Mouse (Mus musculus): Measurements from ENCODE around the gene Med27.

Med27 gene

GRCm38 (mm10) chr2:29346629-29347271 is at the start of gene Med27:
Gene Med27, plus strand, starts transcription at chr2:29346819.
- peak; percentile 98 for DNase-seq (ENCODE audit: low spot score)

GRCm38 (mm10) chr2:29309966-29310365 is 36.7 kb upstream of the Med27 start:
- DNase-seq (ENCODE audit: low spot score) = peak; percentile 62

- DNase-seq (ENCODE audit: low spot score) = no peak
These were observed 34.6 kb upstream of the Med27 start for GRCm38 (mm10) chr2:29312058-29312457.

DNA sequence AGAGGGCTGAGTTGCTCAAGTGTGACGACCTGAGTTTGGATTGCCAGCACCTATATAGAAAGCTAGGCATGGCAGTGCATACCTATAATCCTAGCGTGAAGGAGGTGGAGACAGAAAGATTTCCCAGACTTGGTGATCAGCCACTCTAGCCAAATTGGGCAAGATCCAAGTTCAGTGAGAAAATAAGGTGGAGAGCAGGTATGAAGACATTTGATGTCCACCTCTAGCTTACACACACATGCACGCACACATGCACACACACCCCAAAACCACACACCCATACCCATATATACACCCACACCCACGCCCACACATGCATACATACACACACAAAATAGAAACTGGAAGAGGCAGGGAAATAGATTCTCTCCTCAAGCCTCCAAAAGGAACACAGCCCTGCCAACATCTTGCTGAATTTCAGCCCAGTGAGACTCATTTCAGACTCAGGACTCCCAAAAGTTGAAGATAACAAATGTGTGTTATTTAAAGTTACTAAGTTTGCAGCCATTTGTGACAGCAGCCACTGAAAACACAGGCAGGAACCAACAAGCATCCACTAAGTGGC is 28.6 kb upstream of the Med27 start:
- no peak for DNase-seq (ENCODE audit: low spot score)

DNA sequence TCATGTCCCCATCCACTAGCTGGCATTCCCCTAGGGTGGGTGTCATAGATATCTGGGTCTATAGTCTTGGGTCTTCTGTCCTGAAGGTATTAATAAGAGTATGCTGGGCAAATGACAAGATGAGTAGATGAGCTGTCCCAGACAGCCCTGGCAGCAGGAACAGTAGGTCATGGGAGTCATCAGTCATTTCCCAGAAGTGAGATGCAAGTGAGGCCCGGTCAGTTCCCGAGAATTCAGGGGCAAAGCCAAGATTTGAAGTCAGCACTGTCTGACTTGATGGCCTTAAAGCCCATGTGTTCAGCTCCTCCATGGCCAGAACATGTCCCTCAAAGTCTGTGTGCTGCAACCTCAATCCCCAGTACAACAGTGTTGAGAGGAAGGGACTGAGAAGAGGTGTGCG is 28.0 kb upstream of the Med27 start:
- no peak for DNase-seq (ENCODE audit: low spot score)

DNA sequence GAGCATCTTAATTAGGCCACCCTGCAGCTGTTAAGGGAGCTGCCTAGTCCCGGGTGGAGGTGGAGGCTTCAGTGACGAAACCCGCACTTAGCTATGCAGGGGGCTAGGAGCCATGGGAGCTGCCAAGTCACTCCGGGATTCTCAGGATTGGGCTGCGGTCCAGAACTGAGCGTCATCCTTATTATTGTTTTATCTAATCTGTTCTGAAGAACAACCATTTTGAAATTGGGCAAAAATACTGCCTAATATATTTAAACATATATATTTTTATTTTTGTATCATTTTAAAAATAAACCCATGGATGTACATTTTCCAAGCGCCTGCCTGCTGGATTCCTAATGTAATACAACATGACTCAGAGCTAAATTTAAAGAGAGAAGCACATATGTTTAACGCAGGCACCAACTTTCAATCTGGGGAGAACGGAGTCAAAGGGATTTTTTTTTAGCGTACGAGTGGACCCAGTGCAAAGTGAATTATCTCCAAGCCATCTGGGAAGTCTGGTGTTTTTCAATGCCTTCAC is 26.3 kb upstream of the Med27 start:
- no peak for DNase-seq (ENCODE audit: low spot score)

DNA sequence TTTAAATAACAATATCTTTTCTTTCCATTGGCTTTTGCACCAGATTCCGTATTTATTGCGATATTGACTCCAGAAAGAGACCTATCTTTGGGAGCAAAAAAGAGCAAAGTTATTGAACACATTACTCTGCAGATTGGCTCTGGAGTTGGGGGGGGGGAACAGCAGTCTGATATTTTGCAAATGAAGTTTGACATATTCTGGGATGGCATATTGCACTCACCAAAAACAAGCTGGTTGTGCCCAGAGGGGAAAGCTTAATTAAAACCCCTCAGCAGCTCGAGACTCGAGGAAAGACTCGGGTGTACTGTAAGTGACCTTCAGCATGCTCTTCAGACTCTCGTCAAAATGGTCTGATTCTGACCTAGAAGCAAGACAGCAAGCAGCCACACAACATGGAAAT is 25.8 kb upstream of the Med27 start:
- no peak for DNase-seq (ENCODE audit: low spot score)

- no peak for DNase-seq (ENCODE audit: low spot score)
These were observed 22.2 kb upstream of the Med27 start for GRCm38 (mm10) chr2:29324456-29324855.

DNA sequence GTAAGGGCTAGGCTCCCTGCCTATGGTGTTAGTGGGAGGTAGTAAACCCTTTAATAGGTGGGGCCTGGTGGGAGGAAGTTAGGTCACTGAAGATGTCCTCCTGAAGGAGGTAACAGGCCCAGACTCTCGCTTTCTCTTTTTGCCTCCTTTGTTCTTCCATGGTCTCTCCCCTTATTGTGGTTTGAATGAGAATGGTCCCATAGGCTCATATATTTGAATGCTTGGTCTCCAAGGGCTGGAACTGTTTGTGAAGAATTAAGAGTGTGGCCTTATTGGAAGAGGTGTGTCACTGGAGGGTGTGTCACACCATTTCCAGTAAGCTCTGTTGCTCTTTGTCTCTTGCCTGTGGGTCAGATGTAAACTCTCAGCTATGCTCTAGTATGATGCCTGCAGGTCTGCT is 16.1 kb upstream of the Med27 start:
- no peak for DNase-seq (ENCODE audit: low spot score)

DNA sequence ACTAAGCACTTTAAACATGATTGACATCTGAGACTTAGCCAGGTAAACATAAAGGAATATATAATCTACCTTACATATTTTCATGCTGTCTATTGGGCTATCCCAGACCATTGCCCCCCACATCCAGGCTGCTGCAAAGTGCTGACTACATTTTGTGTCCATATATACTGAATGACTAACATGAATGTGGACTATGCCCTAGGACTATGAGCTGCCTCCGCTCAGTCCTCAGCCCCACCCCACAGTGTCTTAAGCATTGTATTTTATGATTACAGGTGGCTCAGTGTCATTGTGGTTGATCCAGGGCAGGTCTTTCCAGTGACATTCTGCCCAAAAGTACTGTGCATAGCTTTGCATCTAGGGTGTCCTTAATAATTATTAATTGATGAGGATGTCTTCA is 8.2 kb upstream of the Med27 start:
- no peak for DNase-seq (ENCODE audit: low spot score)

GRCm38 (mm10) chr2:29358696-29359375 is 12.2 kb downstream of the Med27 start:
- no peak for DNase-seq (ENCODE audit: low spot score)

- no peak for DNase-seq (ENCODE audit: low spot score)
These were observed 14.3 kb downstream of the Med27 start for GRCm38 (mm10) chr2:29360956-29361355.

- DNase-seq (ENCODE audit: low spot score) = no peak
These were observed 18.5 kb downstream of the Med27 start for GRCm38 (mm10) chr2:29365000-29365695.

DNA sequence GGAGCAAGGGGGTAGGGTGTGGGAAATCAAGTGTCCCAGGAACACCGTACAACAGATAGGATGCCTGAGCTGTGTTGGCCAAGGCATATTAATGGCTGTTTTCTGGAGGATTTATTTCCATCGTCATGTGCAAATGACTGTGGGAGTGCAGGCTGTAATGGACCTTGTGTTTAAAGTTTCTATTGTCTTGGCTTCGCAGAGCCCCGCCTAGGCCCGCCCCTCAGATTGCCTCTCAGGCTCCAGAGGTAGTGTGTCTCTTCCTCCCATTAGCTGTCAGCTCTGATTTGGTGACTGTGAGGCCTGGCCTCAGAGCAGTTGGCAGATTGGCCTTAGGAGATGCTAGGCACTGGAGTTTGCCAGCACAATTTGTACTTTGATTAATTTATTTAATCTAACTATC is 22.1 kb downstream of the Med27 start:
- peak; percentile 9 for DNase-seq (ENCODE audit: low spot score)

GRCm38 (mm10) chr2:29372176-29372575 is 25.6 kb downstream of the Med27 start:
- DNase-seq (ENCODE audit: low spot score) = no peak

DNA sequence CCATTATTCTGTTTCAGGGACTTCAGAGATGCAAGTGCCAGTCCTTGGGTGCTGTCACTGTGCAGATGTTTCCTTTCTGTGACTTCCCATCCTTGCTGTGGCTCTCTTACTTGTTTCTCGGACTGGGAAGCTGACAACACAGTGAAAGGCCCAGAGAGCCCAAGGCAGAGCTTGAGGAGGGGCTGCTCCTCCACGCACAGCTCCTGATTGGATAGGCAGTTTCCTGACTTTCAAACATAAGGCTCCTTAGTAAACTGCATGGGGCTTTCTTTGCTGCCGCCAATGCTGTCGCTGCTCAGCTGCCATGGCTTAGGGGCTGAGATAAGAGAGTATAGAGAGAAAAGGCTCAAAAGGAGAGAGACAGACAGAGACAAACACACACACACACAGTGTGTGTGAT is 35.1 kb downstream of the Med27 start:
- peak; percentile 20 for DNase-seq (ENCODE audit: low spot score)

DNA sequence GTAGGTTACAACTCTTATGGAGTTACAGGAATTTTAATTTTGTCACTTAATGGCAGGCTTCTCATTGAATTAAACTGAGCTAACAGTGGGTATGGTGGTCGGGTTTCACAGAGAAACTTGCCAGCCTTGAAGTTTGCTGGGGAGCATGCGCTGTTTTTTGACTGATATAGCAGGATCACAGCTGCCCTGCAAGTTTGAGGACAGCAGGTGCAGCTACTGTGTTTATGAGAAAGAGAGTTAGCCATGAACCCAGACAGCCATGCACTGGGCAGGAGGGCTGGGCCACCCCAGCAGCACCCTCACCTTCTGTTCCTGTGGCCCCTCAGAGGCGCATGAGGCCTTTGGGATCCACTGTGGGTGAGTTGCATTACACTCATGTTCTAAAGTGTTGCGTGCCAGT is 36.0 kb downstream of the Med27 start:
- DNase-seq (ENCODE audit: low spot score) = no peak

DNA sequence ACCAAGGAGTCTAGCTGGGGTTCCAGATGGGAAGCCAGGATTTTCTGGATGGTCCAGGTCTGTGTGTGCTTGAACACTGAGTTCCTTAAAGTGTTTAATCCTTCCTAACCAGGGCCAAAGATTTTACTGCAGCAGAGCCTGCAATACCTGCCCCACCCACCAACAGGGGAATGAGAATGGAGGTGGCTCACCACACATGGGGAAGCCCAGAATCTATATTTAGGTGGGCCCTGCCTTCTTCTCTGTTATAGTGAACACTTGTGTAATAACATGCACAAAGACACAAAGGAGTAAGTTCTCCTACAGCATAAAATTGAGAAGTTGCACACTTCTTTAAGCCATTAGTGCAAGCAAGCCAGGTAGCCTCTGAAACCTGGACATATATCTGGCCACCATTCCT is 36.5 kb downstream of the Med27 start:
- no peak for DNase-seq (ENCODE audit: low spot score)

- no peak for DNase-seq (ENCODE audit: low spot score)
These were observed 38.8 kb downstream of the Med27 start for GRCm38 (mm10) chr2:29385405-29385804.

DNA sequence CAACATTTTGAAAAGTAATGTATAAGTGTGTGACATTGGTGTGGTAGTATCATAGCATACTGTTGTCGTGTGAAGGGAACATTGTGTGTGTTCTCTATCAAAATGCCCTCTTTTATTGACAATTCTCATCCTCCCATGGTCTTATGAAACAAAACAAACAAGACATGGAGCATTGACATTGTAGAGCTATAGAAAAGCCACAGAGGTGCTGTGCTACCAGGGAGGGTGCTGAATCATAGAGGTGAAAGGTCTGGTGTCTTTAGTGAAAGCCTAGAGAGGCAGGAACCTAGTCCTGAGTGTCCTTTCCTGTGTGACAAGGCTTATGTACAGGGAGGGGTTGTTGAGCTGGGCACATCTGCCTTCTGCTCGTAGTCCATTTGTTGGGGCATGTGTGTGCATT is 40.6 kb downstream of the Med27 start:
- DNase-seq (ENCODE audit: low spot score) = no peak

DNA sequence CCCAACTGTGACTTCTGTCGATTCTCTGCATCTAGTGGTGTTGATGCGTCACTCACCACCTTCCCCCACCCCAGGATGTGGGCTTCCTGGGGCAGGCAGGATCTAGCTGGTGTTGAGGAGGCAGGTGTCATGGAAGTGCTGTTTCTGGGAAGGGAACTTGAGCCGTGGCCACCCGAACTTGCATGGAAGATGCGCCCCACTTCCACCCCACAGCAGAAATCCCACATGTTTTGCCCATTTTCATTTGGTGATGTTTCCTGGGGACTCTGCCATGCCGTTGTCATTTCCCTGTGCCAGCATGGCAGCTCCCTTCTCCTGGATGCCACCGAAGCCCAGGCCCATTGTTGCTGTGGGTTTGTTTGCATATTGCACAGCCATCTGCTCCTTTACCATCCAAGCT is 42.3 kb downstream of the Med27 start:
- DNase-seq (ENCODE audit: low spot score) = no peak

DNA sequence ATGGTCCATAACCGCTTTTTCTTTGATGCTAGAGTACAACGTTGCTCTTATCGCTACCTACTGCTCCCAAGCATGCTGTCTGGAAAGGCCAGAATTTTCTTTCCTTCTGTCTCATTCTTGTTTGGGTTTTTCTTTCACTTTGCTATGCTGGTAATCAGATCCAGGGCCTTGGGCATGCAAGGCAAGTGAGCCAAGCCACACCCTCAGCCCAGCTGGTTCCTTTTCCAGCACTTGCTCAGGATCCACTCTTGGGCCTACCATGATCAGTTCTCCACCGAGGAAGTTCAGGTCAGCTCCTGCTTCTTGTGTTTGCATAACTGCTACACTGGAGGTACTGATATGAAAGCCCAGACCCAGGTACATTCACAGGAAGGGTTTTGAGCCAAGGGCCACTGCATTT is 44.5 kb downstream of the Med27 start:
- no peak for DNase-seq (ENCODE audit: low spot score)

DNA sequence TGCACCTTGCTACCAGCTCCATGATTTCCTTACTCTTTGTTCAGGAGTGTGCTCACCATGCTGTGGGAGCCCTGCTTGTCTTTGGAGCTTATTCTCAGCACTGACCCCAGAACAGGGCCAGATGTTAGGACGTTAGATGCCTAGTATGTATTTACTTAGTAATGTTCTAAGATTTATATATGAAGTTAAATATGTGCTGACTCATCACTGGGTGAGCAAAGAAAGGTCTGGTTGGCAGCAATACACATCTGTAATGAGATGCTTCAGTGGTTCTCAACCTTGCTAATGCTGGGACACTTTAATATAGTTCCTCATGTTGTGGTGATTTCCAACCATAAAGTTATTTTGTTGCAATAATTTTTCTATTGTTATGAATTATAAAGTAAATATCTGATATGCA is 45.4 kb downstream of the Med27 start:
- DNase-seq (ENCODE audit: low spot score) = no peak

Measured in embryo, embryonic 10.5 days (tissue).